Mouse (Mus musculus) embryonic facial prominence, embryonic 14.5 days (tissue): ENCODE results near the gene Rpl32. TPM values are rescaled to one million over a fixed set of nuclear protein-coding genes. Genes with fewer than 3 reads are reported as not detected.
"Not testable (repeated sequence)": the region's sequence is repeated elsewhere in the genome, so short reads cannot be mapped to it uniquely, and the experiment has no call there.

Experiments
- ATAC-seq: fragments of 200-750 bp; cut with Nextera tagmentation; 2 replicates; pipeline ENCODE4 v1.8.0; 2017; ENCODE audit warnings: low read depth, moderate number of reproducible peaks, moderate TSS enrichment
- DNase-seq: peaks from one replicate; pipeline ENCODE4 v3.0.0-alpha.2; 2015; ENCODE audit warnings: low spot score
- H3K27ac ChIP-seq: fragments of 300-500 bp; sonication (generic); replicated peaks from 2 replicates; pipeline ENCODE4 v1.5.1; 2014; ENCODE audit warnings: low read depth, mild to moderate bottlenecking, low read length, moderate library complexity
- H3K27me3 ChIP-seq: fragments of 300-500 bp; sonication (generic); replicated peaks from 2 replicates; pipeline ENCODE4 v1.6.1; 2014; ENCODE audit warnings: low read length; ENCODE audit not compliant: control insufficient read depth, insufficient read depth
- H3K36me3 ChIP-seq: fragments of 300-500 bp; sonication (generic); 2 replicates; pipeline ENCODE4 v1.6.1; 2014; ENCODE audit warnings: low read length, mixed read lengths; ENCODE audit not compliant: control insufficient read depth, insufficient read depth
- H3K4me1 ChIP-seq: fragments of 300-500 bp; sonication (generic); 2 replicates; pipeline ENCODE4 v1.6.1; 2014; ENCODE audit warnings: antibody characterized with exemption, low read length; ENCODE audit not compliant: control insufficient read depth, insufficient read depth
- H3K4me2 ChIP-seq: fragments of 300-500 bp; sonication (generic); 2 replicates; pipeline ENCODE4 v1.6.1; 2014; ENCODE audit warnings: low read depth, mild to moderate bottlenecking, low read length, moderate library complexity, mixed read lengths
- H3K4me3 ChIP-seq: fragments of 300-500 bp; sonication (generic); 2 replicates; pipeline ENCODE4 v1.5.1; 2014; ENCODE audit warnings: low read depth, mild to moderate bottlenecking, low read length
- H3K9ac ChIP-seq: fragments of 300-500 bp; sonication (generic); 2 replicates; pipeline ENCODE4 v1.6.1; 2014; ENCODE audit warnings: low read depth, mild to moderate bottlenecking, low read length, moderate library complexity, mixed read lengths
- H3K9me3 ChIP-seq: fragments of 300-500 bp; sonication (generic); 2 replicates; pipeline ENCODE4 v1.6.1; 2016; ENCODE audit warnings: low read length; ENCODE audit not compliant: control insufficient read depth
- WGBS: fragments of 180-500 bp; shearing (Covaris S2); extraction: QIAGEN DNeasy Blood & Tissue Kit; methylation state at CpG from one replicate; pipeline ENCODE4 v1.1.7; 2014; 5-methylcytosine and 5-hydroxymethylcytosine counted together
- polyA plus RNA-seq: library from polyadenylated mRNA; unstranded; fragments of >200 nt; fragmentation: Nextera tagmentation; extraction: Ambion mirVana; gene quantifications from 2 replicates; pipeline ENCODE4 v1.2.1, GENCODE M21; 2014

The Rpl32 gene
- polyA plus RNA-seq, 1 experiment from 2014 or later: 2,432 TPM

DNA sequence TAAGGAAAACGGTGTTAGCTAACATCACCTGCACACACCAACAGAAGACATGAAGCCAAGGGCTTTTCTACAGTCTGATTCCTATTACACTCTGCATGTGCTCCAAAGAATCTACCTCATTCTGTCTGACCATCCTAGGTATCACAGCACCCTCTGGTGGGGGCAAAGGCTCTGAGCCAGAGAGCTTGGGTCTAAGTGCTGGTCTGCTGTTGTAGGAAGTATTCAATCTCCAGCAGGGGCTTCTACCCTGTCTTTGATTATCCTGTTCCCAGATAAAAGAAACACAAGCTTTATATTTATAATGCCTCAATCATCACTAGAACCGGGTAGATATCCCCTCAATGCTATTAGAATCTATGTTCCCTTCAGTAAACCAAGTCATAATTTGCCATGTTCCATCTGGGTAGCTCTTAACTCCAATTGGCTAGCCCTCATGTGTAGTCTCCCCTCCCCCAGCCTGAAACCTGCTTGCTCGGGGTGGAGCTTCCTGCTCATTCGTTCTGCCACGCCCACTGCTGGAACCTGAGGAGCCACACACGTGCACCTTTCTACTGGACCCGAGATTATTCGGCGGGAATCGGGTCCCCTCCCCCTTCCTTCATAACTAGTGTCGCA lies 15.4 kb upstream of the Rpl32 start:
- not testable (repeated sequence) for H3K27ac ChIP-seq
- peak overlapping the region; percentile 13 for H3K4me3 ChIP-seq

GRCm38 (mm10) chr6:115821216-115821993 lies 12.9 kb upstream of the Rpl32 start:
- WGBS: 79% methylated on average over 8 of the region's 8 CpGs
- no peak for DNase-seq
- no peaks in the 10 kb centered on the region for H3K27me3 ChIP-seq

More for the DNA sequence above, 15.4 kb upstream of the Rpl32 start:
- peak overlapping the region; percentile 41 for H3K4me2 ChIP-seq
- ATAC-seq (peak; percentile 96), DNase-seq (peak; percentile 88)
- 6% methylated on average over 3 of the region's 11 CpGs for WGBS
- H3K27me3 ChIP-seq, H3K9ac ChIP-seq, H3K4me1 ChIP-seq, H3K36me3 ChIP-seq, H3K9me3 ChIP-seq: not testable (repeated sequence)

DNA sequence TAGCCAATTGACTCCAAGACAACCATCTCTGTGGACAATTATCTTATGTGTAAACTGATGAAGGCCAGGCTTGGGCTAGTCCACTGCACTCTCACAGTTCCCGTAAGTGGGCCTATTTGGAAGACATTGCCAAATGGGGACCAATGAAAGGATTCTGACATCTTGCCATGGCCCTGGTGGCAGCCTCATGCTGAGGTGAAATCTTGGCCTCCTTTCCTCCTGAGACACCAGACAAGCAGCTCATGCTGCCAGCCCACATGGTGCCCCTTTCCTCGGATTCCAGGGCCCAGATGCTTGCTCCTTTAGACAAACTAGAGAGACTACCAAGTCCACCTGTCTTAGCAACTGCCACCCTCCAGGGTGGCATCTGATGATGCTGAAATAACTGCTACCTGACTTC lies 9.6 kb upstream of the Rpl32 start:
- WGBS: 63% methylated on average over 2 of the region's 2 CpGs
- H3K4me1 ChIP-seq: no peaks in the 10 kb centered on the region
- no peak for ATAC-seq
- DNase-seq: no peak
- H3K36me3 ChIP-seq: no peaks in the 10 kb centered on the region
- no peak overlapping the region for H3K27ac ChIP-seq
- no peaks in the 10 kb centered on the region for H3K27me3 ChIP-seq
- H3K4me2 ChIP-seq: no peak overlapping the region
- no peak overlapping the region for H3K9ac ChIP-seq
- H3K4me3 ChIP-seq: no peak overlapping the region
- H3K9me3 ChIP-seq: no peaks in the 10 kb centered on the region

More at GRCm38 (mm10) chr6:115821216-115821993, 12.9 kb upstream of the Rpl32 start:
- Histone ChIP-seq H3K36me3 (no peaks in the 10 kb centered on the region), H3K9ac (no peak overlapping the region), H3K4me1 (no peaks in the 10 kb centered on the region), H3K27ac (no peak overlapping the region), H3K4me2 (no peak overlapping the region), H3K4me3 (no peak overlapping the region), H3K9me3 (no peaks in the 10 kb centered on the region)
- no peak for ATAC-seq

DNA sequence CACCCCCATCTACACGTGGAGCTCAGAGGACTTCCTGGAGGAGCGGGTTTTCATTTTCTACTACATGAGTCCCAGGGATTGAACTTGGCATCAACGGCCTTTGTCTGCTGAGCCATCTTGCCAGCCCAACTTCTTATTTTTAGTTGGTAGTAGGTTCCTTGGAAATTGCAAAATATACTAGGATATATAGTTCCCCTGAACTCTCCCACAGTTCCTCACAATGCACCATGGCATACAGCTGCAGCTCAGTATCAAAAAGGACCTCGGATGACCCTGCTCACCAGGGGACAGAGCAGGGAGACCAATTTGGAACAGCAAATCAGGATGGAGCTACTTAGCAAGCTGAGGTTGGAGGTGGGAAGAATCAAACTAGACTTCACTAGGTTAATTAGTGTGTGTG lies 6.5 kb upstream of the Rpl32 start:
- Histone ChIP-seq H3K36me3 (no peaks in the 10 kb centered on the region), H3K9ac (no peak overlapping the region), H3K4me3 (no peak overlapping the region), H3K4me1 (no peaks in the 10 kb centered on the region), H3K9me3 (no peaks in the 10 kb centered on the region), H3K4me2 (no peak overlapping the region), H3K27me3 (no peaks in the 10 kb centered on the region), H3K27ac (no peak overlapping the region)
- 76% methylated on average over 4 of the region's 4 CpGs for WGBS
- no peak for ATAC-seq
- no peak for DNase-seq

- ATAC-seq: no peak
- Histone ChIP-seq H3K9me3 (no peaks in the 10 kb centered on the region), H3K9ac (no peak overlapping the region), H3K4me3 (no peak overlapping the region), H3K27me3 (no peaks in the 10 kb centered on the region), H3K4me2 (no peak overlapping the region), H3K27ac (no peak overlapping the region), H3K36me3 (no peaks in the 10 kb centered on the region), H3K4me1 (no peaks in the 10 kb centered on the region)
- 31% methylated on average over 4 of the region's 4 CpGs for WGBS
- peak; percentile 71 for DNase-seq
Measured at GRCm38 (mm10) chr6:115814104-115814503, 5.6 kb upstream of the Rpl32 start.

- H3K27ac ChIP-seq: no peak overlapping the region
- H3K9me3 ChIP-seq: no peaks in the 10 kb centered on the region
- H3K36me3 ChIP-seq: peaks cover 8% of the 10 kb centered on the region
- no peak overlapping the region for H3K9ac ChIP-seq
- no peak overlapping the region for H3K4me2 ChIP-seq
- no peak overlapping the region for H3K4me3 ChIP-seq
- no peaks in the 10 kb centered on the region for H3K27me3 ChIP-seq
- ATAC-seq: no peak
- DNase-seq: no peak
- WGBS: 62% methylated on average over 8 of the region's 8 CpGs
- peaks cover 9% of the 10 kb centered on the region for H3K4me1 ChIP-seq
Measured at GRCm38 (mm10) chr6:115811606-115812005, 3.1 kb upstream of the Rpl32 start.

DNA sequence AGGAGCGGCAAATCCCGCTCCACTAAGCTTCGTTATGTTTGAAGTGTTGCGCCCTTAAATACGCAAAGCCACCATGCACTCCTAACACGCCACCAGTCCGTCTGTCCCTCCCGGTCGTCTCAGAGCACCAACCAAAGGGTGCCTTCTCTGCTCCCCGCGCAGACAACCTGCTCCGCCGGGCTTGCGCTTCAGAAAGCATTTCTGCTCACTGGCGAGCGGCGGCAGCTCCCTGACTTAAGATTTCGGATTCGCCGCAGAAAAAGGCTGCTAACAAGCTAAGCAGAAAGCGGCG lies 405 bp downstream of the Rpl32 start:
- Histone ChIP-seq H3K4me3 (peak overlapping the region; percentile 97), H3K36me3 (peaks cover 41% of the 10 kb centered on the region), H3K27me3 (no peaks in the 10 kb centered on the region), H3K9me3 (no peaks in the 10 kb centered on the region), H3K27ac (peak overlapping the region; percentile 96), H3K4me2 (peak overlapping the region; percentile 72), H3K9ac (peak overlapping the region; percentile 100), H3K4me1 (peaks cover 11% of the 10 kb centered on the region)
- no peak for ATAC-seq
- under 1% methylated on average over 22 of the region's 22 CpGs for whole genome bisulfite sequencing
- DNase-seq: peak; percentile 17

GRCm38 (mm10) chr6:115807464-115808195 lies 917 bp downstream of the Rpl32 start:
- H3K4me2 ChIP-seq: peak overlapping the region; percentile 72
- H3K9me3 ChIP-seq: no peaks in the 10 kb centered on the region
- H3K27ac ChIP-seq: peak overlapping the region; percentile 96
- H3K27me3 ChIP-seq: no peaks in the 10 kb centered on the region
- ATAC-seq: no peak
- peaks cover 11% of the 10 kb centered on the region for H3K4me1 ChIP-seq
- peaks cover 47% of the 10 kb centered on the region for H3K36me3 ChIP-seq
- WGBS: 3% methylated on average over 15 of the region's 15 CpGs
- peak overlapping the region; percentile 97 for H3K4me3 ChIP-seq
- DNase-seq: no peak
- H3K9ac ChIP-seq: peak overlapping the region; percentile 100
